Mouse (Mus musculus) adrenal gland, adult 8-10 months (tissue): Measurements from ENCODE around the gene Gm10037. TPM values are rescaled to one million over a fixed set of nuclear protein-coding genes. Genes with fewer than 3 reads are reported as not detected.
"Not testable (repeated sequence)": the region's sequence is repeated elsewhere in the genome, so short reads cannot be mapped to it uniquely, and the experiment has no call there.

Experiments used
- DNase-seq: peaks from one replicate; pipeline ENCODE4 v3.0.0; 2022
- total RNA-seq, 4 experiments: library from RNA; stranded (reverse); gene quantifications; 2 replicates each; pipeline ENCODE4 v1.2.4; 2022

The Gm10037 gene
- total RNA-seq = 1 to 10 TPM; 2.8 to 4.4 (median 3.1) TPM

GRCm38 (mm10) chr13:67830911-67831336, at the start of gene Gm10037:
TSS of gene Gm10037 (plus strand) at chr13:67831106.
- DNase-seq = peak; percentile 54

DNA sequence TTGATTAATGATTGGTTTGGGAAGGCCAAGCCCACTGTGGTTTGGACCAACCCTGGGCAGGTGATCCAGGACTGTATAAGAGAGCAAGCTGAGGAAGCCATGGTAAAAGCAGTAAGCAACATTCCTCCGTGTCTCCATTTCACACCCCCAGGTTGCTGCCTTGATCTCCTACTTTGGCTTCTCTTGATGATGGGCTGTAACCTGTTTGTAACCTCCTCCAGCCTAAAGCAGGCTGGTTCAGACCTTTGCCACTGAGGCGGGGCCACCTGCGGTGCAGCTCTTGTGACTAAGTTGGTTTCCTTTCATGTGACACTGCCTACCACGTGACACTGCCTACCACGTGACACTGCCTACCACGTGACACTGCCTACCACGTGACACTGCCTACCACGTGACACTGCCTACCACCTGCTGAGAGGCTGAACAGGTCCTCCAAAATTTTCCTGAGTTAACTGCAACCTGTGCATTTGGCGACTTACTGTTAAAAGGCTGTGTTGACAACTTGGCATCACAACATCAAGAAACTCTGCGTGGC, 38.9 kb upstream of the Gm10037 start:
- no peak for DNase-seq

- no peak for DNase-seq
Measured at GRCm38 (mm10) chr13:67798618-67799017, 32.3 kb upstream of the Gm10037 start.

DNA sequence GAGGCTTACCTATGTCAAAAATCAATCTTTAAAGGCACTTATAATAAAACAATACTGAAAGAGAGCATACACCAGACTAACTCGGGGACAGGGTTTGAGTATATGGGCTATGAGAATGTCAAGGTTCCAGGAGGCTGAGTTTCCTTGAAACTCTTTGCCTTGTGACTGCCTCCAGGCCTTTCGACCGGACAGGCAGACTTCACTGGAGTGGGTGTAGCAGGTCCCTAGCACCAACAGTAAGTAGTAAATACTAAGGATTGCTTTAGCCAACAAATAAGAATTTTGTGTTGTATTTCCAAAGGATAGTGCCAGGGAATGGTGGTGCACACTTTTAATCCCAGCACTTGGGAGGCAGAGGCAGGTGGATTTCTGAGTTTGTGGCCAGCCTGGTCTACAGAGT, 31.8 kb upstream of the Gm10037 start:
- not testable (repeated sequence) for DNase-seq

GRCm38 (mm10) chr13:67811651-67812210, 19.2 kb upstream of the Gm10037 start:
- DNase-seq = no peak

DNA sequence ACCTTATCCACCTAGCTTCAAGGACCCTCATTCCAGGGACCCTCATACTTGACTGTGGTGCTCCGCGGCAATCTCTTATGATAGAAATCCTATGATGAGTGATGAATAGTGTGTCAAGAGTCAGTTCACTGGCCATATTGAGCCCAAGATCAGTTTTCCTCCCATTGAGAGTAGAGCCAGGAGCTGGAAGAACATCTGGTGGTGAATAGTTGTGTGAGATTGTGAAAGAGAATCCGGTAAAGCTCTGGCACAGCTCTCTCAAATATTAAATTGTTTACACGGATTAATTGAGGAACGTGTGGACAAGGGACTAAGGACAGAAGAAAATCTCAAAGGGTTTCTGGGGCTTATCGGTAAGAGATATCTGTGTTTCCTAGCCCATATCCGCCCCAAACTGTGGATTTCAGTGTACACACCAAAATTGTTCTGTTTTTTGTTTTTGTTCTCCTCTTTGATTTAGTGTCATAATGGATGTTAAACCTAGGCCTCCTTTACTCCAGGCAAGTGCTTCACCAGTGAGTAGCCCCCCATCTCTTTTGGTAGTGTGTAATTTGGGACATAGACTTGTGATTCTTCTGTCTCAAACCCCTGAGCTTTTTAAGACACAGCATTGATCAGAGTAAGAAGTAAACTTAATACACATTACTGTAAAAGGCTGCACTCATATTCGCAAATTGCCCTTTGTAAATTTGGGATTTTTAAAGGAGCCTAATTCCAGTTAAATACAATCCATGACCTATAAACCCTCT, 17.8 kb upstream of the Gm10037 start:
- no peak for DNase-seq

GRCm38 (mm10) chr13:67813710-67814660, 16.9 kb upstream of the Gm10037 start, which contains the start of gene Zfp273:
TSS of gene Zfp273 (plus strand) at chr13:67813740.
- DNase-seq = peak; percentile 76

DNA sequence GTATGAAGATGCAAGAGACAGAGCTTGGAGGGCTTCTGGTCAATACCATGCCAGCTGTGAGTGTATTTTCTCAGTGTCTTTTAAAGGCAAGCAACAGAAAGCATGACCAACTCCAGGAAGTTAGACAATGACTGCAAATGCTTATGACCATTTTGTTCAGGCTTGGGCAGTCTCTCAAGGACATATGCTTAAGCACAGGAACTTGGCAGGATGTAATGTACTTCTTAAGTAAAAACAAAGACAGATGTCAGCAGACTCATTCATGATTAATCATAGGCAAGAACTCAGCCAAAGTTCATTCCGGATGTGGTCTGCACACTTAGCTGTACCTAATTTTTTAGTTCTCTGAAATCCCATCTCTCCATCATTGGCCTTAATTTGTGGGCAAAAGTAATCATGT, 12.3 kb upstream of the Gm10037 start:
- DNase-seq = no peak

DNA sequence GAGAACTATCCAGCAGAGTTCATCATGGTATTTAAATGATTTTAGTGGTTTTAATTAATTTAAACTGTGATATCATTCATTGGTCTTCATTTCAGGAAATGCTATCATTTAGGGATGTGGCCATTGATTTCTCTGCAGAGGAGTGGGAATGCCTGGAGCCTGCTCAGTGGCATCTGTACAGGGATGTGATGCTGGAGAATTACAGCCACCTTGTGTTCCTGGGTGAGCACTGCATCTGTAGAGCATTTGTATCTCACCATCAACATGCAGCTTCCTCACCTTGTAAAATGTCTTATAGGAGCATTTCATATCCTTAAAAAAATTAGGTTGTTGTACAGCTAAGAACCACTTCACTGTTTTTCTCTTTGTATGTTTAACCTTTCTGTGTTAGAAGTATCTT, 2.2 kb downstream of the Gm10037 start:
- not testable (repeated sequence) for DNase-seq

DNA sequence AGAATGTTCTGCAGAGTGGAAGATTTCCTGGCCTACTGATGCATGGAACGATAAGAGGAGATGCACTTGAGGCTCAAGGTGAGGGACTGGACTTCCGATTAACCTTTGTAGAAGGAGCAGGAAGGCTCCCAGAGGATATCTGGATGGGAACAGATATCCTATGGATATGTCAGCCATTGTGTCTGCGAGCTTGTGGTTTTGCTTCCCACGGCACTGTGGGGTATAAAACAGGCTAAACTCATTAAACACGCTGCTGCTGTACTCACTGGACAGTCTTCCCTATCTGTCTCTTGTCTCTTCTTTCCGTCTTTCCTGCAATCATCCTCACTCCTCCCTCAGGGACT, 12.8 kb downstream of the Gm10037 start:
- no peak for DNase-seq

DNA sequence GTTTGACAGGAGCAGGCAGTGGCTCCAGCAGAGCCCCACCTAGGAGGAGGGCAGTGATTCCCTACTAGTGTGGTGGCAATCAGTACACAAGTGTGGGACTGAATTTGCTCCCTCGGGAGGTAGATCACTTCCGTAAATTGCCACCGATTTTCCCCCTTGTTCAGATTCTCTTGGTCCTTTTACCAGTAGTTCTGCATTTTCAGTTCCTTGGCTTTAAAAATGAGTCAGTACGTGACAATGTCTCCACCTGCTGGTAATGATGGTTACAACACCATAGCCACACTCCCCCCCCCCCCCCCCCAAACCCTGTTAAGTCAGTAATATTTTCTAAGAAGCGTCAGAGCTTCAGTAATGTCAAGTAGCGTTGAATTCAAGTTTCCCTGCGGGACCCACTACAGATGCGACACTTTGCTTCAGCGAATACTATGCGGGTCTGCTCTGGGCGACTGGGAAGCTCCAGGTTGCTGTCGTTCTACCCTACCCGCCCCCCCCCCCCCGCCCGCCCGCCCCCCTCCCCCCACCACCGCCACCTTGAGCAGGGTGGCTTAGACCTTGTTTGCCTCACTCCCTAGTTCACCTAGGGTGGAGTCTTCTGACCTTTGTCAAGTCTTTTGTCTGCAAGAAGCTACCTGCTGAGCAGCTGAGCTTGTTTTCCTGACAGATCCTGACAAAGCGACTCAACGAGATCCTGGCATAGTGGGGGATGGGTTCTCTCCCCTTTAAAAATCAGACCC, 13.4 kb downstream of the Gm10037 start:
- DNase-seq = peak; percentile 5

DNA sequence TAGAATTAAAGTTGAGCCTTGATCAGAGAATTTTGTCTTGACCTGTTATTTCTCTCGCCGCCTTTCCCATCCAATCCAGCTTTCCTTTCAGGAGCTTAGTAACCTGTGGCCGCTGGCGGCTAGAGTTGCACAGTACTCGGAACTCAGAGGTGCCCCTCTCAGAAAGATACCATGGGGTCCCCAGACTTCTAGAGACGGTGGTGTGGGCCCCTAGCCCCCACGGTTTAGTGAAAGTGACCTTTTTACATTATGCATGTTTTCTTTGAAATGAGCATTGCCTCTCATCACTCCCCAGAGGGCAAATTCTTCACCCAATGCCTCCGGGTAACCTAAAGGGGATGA, 13.9 kb downstream of the Gm10037 start:
- no peak for DNase-seq

- DNase-seq = no peak
Measured at GRCm38 (mm10) chr13:67850361-67850760, 19.5 kb downstream of the Gm10037 start.

DNA sequence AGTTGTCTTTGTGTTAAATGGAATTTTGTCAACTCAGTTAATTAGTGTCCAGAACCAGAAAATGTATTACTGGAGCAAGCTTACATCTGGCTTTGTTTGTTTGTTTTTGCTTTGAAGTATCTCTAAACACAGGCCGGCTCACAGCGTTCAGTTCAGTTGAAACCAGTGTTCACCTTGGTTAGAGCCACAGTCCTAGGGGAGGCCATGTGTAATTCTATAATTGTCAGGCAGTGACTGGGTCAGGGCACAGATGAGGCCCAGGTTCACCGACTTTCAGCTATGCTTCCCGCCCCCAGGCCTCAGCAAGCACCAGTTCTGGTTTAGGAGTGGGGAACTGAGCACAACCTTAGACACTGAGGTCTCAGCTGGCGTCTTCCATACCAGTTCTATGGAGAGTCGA, 22.2 kb downstream of the Gm10037 start:
- DNase-seq = no peak

DNA sequence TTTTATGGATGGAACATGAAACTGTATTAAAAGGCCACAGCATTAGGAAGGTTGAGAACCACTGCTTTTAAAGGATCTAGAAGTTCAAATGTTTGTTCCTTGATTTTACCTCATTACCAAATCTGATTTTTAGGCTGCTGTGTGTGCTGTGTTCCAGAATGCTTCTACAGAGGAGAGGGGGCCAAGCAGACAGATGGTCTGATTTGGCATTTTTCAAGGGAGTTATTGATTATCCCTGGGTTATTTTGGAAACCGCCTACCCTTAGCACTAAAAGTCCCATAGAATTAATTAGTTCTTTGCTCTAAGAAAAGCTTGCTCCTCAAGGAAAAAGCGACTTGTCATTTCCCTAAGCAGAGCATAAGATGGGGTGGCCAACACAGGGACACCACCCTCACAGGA, 23.1 kb downstream of the Gm10037 start:
- DNase-seq = no peak

GRCm38 (mm10) chr13:67857317-67857716, 26.4 kb downstream of the Gm10037 start:
- DNase-seq = no peak

- no peak for DNase-seq
Measured at GRCm38 (mm10) chr13:67862508-67862907, 31.6 kb downstream of the Gm10037 start.

DNA sequence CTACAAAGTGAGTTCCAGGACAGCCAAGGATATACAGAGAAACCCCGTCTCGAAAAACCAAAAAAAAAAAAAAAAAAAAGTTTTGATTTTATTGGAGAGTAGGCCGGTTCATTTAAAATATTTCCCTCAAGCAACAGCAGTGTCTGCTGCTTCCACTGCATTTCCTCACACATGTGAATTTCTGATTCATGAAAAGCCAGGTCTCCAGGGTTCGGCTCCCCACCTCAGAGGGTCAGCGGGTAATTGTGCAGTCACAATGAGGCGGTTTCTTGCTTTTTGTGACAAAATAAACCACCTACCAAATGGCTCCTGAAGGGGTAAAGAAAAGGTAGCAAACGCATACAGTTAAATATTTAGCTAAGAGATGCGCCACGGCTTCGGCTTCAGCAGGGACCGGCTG, 32.1 kb downstream of the Gm10037 start, which contains the start of gene BC048507:
Gene BC048507 (plus strand): TSS at position 301 of the 400 bp plus-strand sequence.
- DNase-seq = no peak

- no peak for DNase-seq
Measured at GRCm38 (mm10) chr13:67864764-67865350, 34.0 kb downstream of the Gm10037 start.

- no peak for DNase-seq
Measured at GRCm38 (mm10) chr13:67867899-67868298, 37.0 kb downstream of the Gm10037 start.

DNA sequence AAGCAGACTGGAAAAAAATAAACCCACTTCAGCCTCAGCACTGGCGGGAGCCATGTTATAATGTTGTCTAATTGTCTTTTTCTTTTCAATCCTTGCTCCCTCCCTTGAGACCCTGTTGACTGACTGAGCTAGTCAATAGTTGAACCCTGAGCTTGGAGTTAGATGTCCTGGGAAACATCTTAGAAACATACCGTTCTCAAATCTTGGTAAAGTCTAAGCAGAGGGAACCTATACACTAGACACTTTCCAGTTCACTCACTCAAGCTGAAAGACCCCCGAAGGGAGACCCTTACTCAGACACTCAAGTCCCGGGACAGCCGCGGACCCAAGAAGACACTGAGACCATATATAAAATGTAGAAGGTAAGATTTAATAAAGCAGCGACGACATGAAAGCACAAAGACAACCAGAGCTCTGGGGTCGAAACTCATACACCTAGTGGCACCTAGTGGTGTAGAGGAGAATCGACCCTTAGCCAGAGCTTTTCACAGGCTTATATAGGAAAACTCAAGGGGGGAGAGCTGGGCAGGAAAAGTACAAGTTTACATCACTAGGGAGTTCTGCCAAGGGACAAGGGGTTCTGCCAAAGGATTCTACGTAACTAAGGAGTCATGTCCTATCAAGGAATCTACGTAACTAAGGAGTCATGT, 45.3 kb downstream of the Gm10037 start:
- not testable (repeated sequence) for DNase-seq
